Mouse (Mus musculus) layer of hippocampus, postnatal 36 days (tissue): ENCODE measurements around the gene Agrp. TPM values are rescaled to one million over a fixed set of nuclear protein-coding genes. Genes with fewer than 3 reads are reported as not detected.
"Not testable (repeated sequence)": the region's sequence is repeated elsewhere in the genome, so short reads cannot be mapped to it uniquely, and the experiment has no call there.

Experiments
- DNase-seq, 2 experiments: peaks; one replicate each; pipeline ENCODE4 v3.0.0; 2022
- total RNA-seq, 2 experiments: library from RNA; stranded (reverse); gene quantifications; 2 replicates each; pipeline ENCODE4 v1.2.3; 2021

Gene Agrp
- total RNA-seq, 2 experiments from 2014 or later, result not detected

DNA sequence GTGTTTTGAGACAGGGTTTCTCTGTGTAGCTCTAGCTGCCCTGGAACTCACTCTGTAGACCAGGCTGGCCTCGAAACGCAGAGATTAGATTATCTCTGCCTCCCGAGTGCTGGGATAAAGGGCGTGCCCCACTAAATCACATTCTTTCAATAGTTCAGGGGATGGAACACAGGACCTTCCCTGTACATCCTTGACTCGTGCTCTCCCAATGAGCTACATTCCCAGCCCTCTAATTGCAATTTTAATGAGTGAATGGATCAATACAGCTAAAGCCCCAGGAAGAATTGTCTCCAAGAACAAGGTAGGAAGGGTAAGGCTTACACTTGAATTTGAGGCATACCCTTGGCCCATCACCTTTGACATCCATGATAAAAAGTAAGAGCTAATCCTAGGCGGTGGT, 38.4 kb downstream of the Agrp start:
- no peak for DNase-seq

DNA sequence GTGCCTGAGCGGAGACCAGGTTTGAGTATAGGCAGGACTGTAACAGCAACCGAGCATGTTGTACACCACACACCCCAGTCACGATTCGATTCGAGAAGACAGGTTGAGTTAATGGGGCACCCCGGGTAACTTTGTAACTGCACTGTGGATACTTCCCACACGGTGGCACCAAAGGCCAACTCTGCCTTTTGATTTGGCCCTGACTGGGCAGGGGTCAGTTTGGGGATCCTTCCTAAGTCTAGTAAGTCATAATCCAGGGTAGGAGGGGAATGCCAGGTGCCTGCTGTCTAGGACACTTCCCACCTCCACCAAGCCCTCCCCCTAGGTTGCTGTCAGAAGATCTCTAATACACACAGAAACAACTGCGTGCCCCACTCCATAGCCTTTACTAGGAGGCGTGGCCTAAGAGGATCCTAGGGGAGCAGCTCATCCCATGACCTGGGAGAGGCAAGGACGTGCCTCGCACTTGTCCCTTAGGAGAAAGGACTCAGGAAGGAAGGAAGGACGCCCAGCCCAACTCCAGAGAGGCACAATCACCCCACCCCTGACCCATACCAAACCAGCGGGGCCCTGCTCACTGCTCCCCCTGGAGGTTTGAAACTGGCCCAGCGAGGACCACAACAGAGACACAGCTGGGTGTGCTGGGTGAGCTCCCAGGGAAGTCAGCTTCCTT, 40.7 kb downstream of the Agrp start:
- peak in 1 of 2 experiments; percentile 52 for DNase-seq

DNA sequence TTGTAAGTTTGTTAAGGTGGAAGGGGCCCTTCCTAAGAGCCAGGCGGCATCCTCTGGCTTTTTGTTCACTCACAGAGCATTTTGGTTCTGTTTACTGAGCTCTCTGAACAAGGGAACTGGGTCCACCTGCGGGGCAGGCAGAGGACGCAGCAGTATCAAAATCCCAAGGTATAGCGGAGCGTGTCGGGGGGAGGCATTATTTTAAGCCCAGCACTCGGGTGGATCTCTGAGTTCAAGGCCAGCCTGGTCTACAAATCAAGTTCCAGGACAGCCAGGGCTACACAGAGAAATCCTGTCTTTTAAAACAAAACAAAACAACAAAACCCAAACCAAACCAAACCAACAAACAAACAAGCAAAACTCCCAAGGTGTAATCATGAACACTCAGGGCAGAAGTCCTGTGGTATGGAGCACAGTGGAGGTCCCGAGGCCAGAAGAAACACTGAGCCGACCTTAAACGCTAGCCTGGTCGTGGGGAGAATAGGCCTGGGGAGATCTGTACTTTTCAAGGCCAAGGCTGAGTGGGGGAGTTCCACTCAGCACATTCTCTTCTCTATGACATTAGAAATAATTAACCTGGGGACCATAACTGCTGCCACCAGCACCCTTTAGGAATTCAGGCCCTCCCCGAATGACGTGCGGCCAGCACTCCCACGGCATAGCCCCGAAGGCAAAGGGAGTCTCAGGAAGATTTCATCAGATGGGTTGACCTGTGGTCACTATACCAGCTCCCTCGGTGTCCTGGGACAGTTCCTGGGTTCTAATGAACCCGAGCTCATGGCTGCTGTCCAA, 42.5 kb downstream of the Agrp start:
- DNase-seq, result no peak

DNA sequence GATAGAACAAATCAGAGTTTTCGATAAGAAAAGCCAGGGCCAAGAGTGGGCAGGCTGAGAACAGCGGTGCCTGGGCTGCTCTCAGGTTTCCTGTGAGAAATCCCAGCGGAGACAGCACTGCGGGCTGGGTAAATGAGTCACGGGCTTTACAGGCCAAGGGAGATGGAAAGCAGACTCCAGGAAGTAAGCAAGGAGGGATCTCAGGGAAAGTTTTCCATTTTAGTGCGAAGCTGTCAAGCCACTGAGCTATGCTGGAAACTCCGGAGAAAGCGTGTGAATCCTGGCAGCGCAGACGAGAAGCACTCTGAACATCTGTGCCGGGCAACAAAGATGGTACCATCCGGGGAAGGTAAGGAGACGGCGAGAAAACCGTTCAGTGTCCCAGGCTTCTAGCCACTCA, 43.3 kb downstream of the Agrp start:
- no peak for DNase-seq

DNA sequence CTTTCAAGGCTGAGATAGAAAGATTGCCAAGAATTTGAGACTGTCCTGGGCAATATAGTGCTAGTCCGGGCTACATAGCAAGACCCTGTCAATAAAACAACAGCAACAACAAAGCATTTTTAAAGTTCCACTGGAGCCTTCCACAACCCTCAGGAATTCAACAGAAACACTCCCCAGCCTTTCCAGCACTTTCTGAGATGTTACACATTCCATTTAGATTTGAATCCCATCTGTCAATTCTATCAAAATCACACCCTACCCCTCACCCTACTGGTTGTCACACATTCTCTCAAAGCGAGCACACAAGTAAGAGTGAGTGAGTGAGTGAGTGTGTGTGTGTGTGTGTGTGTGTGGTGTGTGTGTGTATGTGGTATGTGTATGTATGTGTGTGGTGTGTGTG, 44.8 kb downstream of the Agrp start:
- DNase-seq, result no peak

DNA sequence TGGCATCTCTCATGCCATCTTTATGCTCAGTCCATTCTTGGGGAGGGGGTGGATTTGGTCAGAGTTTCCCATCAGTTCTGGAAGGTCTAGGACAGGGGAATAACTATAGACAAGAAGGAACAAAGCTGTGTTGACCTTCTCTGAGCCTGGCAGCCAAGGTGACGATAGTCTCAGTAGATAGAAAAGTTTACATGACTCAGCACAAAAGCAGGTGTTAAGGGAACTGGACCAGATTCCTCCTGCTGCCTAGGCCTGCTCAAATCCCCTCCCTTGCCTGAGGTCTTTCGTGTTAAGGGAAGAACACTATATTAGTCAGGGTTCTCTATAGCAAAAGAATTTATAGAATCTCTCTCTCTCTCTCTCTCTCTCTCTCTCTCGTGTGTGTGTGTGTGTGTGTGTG, 57.5 kb downstream of the Agrp start:
- no peak for DNase-seq

DNA sequence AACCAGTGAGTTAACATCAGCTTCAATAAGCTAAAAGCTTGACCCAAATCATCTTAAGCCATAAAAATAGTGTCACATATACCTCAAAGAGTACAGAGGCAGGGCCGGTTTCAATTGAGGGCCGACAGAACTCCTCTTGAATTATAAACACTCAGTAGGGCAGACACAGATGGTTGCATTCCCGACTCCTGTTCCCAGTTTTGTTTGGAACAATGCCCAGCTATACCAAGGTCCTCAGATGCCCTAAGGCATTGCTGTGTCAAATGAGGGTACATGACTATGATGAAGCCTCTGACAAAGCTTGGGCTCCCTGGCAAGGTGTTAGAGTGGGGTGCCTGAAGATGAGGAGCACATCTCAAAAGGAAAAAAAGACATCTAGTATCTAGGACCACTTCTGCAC, 61.7 kb downstream of the Agrp start:
- DNase-seq, result no peak

DNA sequence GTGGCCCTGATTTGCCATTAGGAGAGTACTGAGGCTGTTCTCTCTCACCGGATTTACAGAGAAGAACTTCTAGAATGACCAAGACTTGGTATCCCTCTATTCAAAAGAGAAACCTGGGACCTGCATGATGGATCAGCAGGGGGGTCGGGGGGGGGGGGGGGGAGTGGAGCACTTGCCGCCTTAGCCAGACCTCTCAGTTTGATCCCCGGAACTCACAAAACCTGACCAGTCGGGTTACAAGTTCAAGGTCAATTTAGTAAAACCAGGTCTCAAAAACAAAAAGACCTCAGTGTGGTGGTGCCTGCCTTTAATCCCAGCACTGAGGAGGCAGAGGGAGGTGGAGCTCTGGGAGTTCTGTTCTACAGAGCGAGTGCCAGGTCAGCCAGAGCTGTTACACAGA, 62.5 kb downstream of the Agrp start:
- no peak for DNase-seq

DNA sequence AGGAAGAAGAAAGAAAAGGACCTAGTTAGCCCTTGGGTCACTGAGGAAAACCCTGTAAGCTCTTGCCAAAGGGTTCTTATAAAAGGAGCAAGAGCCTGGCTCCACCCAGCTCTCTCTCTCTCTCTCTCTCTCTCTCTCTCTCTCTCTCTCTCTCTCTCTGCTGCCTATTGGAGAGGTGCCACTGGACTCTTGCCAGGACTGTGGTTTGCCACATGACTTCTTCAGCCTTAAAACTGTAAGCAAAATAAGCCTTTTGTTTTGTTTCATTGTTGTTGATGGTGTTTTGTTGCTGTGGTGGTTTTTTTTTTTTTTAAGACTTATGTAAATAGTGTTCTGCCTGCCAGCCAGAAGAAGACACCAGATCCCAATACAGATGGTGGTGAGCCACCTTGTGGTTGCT, 63.8 kb downstream of the Agrp start:
- DNase-seq, result no peak

DNA sequence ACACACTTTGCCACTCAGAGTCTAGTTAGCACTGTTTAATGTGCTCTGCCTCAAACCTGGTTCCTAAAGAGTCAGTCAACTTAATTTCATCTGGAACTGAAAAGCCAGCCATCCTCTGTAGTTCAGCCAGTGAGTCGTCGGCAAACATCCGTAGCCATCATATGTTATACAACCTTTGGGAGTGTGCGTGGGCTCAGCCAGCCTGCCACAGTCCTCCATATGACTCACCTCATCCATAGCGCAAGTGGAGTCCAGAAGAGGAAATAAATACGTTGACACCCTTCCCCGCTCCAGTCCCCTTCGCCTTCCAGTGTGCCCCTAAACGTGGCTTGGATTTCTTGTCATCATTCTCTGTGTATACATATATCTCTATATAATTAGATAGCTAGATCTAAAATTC, 65.4 kb downstream of the Agrp start:
- no peak for DNase-seq

DNA sequence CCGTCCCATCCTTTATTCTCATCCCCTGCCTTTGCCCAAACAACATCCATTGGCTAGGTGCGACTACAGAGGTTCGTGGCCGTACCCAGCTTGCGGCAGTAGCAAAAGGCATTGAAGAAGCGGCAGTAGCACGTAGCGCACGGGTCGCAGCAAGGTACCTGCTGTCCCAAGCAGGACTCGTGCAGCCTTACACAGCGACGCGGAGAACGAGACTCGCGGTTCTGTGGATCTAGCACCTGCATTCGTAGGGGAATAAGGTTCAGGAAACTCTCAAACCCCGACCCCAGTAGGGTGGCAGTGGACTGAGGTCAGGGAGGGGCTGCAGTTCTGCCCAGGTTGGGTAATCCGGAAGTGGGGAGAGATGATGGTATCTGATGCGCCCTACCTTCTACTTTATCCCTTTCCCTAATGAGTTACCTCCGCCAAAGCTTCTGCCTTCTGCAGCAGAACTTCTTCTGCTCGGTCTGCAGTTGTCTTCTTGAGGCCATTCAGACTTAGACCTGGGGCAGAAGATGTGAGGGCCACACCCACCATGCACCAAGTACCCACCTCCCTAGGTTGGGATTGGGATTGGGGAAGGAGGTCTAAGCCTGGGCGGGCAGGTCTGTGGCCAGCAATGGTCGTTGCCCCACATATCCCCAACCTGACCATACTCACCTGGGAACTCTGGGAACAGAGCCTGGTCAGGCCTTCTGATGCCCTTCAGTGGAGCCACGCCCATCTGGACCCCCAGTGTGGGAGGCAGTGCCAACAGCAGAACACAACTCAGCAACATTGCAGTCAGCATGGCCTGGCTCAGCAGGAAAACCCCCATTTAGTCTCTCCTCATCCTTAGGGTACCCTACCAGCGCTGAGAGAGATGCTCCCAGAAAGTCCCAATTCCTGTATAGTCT, 70.2 kb downstream of the Agrp start:
- no peak for DNase-seq

DNA sequence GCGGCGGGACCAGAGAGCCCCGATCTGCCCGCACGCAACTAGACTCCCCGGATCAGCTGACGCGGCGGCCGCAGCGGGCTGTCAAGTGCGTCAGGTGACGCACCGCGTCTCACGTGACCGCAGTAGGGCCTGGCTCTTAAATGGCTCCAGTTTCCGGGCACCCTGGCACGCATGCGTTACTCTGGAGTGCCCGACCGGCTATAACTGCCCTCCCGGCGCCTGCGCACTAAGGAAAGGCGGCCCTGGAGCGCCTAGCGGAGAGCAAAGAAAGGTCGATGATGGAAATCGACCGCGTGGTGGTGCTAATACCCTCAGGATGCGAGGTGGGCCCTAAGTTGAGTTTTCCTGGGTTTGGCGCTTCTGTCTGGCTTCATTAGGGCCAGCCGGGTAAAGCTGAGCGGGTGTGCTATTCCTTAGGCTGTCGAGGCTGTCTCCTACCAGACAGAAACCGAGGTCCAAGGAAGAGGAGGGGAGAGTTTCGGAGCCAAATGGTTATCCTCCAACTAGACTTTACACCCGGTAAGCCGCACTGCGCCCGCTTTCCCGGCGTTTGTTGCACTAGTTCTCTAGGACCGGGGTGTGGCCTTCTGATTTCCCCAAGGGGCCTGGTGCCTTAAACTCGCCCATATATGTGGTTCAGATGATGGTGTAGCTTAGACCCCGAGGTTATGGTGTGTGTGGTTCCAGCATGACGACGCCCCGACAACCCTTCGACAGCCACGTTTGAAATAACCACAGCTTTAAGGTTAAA, 71.1 kb downstream of the Agrp start, which contains the start of gene Atp6v0d1:
Gene Atp6v0d1, minus strand, starts transcription at position 96 of the 751 bp plus-strand sequence.
- DNase-seq, result peak; percentile 99

DNA sequence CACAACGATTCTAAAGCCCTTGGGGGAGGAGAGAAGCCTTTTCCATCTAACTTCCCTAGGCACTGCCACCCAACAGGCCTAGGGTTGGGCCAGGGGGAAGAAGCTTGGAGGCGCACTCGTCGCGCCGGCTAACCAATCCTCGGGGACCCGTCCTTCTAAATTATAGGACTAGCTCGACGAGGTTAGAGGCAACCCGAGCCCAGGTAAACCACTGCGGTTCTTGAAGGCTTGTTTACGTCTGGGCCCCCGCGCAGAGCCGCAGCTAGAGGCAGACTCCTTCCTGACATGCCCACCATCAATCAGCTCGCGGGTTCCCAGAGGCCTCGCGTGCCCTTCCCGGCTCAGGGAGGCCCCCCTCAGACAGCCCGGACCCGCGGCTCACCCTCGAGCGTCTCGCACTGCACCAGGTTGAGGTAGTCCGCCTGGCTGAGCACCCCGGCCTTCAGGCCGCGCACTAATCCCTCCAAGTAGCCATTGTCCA, 71.8 kb downstream of the Agrp start:
- DNase-seq, result peak in 1 of 2 experiments; percentile 51

DNA sequence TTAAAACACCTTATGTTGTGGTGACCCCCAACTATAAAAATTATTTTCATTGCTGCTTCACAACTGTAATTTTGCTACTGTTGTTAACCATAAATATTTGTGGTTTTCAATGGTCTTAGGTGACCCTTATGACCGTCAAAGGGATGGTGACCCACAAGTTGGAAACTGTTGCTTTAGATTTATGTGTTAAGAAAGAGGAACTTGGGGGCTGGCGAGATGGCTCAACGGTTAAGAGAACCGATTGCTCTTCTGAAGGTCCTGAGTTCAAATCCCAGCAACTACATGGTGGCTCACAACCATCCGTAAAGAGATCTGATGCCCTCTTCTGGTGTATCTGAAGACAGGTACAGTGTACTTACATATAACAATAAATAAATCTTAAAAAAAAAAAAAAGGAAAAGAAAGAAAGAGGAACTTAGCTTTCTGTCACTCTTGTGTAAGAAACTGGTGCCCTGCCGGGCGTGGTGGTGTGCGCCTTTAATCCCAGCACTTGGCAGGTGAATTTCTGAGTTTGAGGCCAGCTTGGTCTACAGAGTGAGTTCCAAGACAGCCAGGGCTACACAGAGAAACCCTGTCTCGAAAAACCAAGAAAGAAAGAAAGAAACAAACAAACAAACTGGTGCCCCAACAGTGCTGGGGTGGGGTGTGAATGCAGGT, 72.5 kb downstream of the Agrp start:
- not testable (repeated sequence) for DNase-seq

DNA sequence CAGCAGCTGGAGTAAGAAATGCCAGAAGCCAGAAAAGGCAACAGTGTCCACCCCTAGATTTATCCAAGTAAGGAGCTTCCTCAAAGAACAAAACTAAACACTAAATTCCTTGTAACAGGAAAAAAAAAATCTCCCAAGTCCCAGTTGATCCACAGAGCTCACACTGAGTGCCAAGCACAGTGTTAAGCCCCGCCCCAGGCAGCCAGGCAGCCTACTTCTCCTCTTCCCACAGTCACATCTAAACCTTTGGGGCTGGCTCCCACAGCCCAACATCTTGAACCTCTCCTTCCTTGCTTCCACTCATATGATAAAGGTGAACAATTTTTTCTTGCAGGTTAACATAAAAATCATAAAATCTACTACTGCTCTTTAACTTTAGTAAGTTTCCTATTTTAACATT, 73.3 kb downstream of the Agrp start:
- no peak for DNase-seq

DNA sequence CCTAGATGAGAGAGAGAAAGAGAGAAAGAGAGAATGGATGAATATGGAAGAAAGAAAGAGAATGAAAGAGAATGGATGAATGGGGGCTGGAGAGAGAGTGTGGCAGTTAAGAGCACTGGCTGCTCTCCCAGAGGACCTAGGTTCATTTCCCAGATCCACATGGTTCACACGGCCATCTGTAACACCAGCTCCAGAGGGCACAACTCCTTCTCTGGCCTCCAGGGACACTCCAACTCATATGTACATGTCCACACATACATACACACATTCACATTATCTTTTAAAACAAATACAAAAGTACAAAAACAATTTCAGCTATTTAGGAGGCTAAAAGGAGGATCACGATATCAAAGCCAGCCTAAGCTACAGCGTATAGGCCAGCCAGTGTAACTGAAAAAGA, 74.3 kb downstream of the Agrp start:
- DNase-seq, result no peak

DNA sequence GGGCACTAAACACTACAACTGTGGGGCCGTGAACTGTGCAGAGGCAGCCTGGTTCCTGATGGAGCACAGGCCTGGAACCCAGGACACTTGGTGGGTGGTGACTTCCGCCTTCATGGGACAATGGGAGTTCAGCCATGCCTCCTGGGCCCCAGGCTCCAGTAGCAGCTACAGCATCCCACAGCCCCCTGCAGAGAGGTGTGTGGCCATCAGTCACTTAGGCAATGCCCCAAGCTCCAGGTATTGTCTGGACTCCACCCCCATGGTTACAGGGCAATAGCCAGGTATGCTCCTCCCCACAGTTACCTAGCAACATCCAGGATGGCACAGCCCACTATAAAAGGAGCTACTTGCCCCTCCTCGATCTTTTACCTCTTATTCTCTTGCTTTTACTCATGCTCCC, 82.0 kb downstream of the Agrp start:
- no peak for DNase-seq

DNA sequence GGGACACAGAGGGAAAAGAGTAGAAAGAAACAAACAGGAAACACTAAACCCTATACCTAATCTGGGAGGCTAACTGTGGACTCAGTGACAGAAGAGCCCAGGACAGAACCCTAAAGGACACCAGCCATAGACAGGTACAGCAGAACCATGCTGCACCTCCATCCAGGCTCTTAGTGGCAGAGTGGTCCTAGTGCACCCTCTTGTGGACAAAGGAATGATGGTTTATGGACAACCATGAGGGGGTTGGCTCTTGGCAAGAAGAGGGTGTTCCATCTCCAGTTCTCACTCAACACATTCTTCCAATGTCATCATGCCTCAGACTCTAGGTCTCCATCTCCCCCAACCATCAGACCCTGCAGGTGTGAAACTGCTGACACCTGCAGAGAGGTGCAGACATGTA, 83.1 kb downstream of the Agrp start:
- peak in 1 of 2 experiments; percentile 40 for DNase-seq

DNA sequence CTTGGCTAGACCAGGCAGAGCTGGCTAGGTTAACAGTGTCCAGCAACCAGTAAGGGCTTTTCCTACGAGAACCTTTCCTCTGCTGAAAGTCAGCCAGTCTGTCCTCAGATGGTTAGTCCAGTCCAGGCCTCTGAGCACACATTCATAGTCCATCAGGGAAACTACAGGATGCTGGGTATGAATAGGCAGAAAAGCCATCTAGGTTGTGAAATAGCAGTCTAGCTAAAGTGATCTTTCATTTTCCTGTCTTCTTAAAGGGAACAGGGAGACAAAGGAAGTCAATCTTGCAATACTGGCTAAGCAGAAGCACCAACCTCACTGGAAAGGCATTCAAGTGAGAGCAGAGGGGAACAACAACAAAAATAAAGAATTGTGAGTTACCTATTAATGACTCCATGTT, 84.4 kb downstream of the Agrp start:
- no peak for DNase-seq

DNA sequence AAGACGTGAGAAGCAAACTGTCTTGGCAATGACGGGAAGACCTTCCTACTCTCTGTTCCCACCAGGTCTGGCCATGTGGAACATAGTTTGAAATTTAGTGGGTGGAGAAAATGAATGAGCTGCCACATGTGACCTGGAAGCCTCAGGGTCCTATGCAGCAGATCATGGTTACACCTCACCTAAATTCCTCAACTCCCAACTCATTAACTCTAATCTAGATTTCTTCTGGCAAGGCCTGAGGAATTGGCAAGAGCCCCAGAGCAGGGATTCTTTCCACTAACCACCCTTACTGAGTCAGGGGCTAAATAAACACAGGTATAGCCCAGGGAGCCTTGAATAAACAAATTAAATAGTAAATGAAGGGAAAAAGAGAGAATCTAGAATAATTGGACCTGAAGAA, 85.2 kb downstream of the Agrp start:
- DNase-seq, result no peak

DNA sequence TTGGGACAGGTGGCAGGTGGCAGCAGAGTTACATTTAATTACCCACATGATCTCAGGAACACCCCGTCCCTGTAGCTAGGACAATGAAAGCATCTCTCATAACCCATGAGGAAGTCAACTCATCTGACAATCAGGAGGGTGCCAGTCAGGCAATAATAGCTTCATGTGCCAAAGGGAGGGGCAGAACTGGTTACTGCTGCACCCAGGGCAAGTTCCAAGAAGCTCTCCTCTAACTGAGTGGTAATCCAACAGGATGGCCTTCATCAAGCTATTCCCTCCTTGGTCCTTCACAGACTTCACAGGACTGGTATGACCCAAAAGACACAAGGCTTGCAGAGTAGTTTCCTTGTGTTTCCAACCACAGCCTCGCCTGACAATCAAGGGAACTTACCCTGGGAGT, 87.1 kb downstream of the Agrp start:
- DNase-seq, result no peak

DNA sequence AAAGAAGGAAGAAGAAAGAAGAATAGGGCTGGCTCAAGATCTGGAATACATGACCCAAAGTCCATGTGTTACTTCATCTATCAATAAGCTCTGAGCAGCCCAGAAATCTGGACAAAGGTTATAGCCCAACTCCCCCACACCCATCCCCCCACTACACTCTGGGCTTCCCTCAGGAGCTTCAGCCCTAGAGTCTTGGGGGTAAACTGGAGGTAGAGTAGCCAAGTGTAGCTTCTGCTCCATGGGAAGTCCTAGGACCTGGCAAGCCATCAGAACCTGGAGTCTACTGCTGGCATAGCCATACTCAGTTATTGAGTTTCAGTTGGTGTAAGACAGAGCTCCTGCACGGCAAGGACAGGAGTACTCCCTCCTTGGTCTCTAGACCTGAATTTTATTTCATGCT, 87.7 kb downstream of the Agrp start:
- no peak for DNase-seq
